Mouse (Mus musculus): ENCODE measurements at regions not wholly inside any gene's neighbourhood (a gene's known extent, or its start where the extent isn't known, plus 50 kb on each side); places are given as distances from the start of the nearest gene placed in this dataset.
"Not testable (repeated sequence)": the region's sequence is repeated elsewhere in the genome, so short reads cannot be mapped to it uniquely, and the experiment has no call there.

DNA sequence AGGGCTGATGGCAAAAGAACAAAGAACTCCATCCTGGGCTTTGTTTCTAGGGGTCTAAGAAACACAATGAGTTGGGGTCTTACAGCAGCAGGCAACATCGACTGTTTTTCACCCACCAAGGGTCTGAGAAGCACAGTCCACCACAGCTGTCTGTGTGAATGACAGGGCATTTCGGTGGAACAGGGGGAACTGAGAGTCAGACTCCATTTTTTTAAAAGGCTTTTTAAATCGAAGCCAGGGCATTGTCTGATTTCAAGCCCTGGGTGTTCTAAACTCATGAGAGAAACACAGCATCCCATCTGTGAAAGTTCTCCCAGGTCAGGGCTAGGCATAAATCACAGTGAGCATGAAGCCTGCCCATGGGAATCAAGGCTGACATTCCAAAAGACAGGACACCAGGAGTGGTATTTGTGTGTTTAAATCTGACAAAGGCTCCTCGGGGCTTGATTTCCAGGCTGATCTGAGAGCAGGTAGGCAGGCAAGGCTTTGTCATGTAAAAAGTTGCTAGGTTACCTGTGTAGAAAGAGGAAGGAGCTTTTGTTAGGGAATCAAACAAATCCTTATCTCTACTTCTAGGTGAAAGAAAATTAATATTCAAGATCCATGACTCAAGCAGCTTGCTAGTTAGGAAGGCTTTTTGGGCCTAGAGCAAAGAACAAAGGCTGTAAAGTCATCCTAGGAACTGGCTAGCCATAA, 184.8 kb upstream of the Gm10324 start:
- DNase-seq, result not testable (repeated sequence)

DNA sequence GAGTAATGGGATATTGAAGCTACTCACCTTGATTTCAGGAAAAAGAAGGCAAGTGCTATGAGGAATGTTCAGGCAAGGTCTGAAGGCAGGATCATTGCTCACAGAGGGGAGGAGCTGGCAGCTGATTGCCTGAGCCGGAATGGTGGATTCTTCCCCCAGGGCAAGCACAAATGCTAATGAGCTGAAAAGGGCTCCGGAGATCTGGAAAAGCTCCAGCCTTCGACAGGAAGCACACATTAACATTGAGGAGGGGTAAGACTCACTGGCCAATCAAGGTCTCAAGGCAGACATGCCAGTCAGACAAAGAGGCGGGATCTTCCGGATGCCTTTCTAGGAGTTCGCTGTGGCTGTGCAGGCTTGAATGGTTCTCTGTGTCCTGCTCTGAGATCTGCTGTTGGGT, 169.1 kb upstream of the Gm10324 start:
- not testable (repeated sequence) for DNase-seq

DNA sequence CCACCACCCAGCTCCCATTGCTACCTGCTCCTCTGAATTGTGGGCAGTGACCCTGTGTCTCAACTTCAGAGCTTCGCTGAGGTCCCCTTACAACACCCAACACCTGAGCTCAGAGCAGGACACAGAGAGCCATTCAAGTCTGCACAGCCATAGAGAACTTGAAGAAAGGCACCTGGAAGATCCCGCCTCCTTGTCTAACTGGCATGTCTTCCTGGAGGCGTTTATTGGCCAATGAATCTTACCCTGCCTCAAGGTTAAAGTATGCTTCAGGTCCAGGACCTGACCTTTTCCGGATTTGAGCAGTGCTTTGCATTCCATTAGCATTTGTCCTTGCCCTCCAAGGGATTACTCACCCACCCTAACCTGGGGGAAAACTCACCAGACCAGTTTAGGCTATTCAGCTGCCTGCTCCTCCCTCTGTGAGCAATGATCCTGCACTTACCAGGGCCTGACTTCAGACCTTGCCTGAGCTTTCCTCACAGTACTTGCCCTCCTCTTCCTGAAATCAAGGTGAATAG, 128.4 kb upstream of the Gm10324 start:
- DNase-seq, result not testable (repeated sequence)

DNA sequence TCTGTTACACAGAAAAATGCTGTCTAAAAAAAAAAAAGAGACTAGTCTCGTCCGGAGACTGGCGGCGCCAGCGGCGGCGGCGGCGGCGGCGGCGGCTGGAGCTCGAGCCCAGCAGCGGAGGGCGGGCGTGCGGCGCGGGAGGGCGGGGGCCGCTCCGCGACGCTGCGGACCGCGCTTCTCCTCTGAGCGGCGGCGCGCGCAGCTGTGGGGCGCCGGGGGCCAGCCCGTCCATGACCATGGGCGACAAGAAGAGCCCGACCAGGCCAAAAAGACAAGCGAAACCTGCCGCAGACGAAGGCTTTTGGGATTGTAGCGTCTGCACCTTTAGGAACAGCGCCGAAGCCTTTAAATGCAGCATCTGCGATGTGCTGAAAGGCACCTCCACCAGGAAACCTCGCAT, 111.8 kb upstream of the Gm10324 start:
- peak; percentile 2 to 5 for DNase-seq

DNA sequence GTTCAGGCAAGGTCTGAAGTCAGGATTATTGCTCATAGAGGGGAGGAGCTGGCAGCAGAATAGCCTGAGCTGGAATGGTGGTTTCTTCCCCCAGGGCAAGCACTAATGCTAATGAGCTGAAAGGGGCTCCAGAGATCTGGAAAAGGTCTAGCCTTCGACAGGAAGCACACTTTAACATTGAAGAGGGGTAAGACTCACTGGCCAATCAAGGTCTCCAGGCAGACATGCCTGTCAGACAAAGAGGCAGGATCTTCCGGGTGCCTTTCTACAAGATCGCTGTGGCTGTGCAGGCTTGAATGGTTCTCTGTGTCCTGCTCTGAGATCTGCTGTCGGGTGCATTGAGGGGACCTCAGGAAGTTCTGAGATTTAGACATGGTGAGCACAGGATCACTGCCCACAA, 87.4 kb upstream of the Gm10324 start:
- DNase-seq, result not testable (repeated sequence)

DNA sequence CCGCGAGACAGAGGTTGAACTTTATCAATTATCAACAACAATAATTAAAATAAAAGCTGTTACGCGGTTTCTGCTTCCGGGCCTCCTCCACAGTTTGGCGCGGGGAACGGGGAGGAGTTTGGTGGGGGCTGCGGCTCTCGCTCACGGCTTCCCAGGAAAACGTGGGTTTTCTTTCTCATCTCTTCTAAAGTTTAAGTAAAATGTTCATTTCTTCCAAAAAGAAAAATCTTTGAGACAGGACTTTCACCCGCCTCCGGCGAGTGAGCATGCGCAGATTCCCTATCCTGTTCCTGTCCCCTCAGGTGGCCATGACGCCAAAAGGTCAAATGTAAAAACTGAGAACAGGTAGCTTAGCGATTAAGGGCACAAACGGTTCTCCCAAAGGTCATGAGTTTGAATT, 56.7 kb upstream of the Gm10324 start:
- not testable (repeated sequence) for DNase-seq

DNA sequence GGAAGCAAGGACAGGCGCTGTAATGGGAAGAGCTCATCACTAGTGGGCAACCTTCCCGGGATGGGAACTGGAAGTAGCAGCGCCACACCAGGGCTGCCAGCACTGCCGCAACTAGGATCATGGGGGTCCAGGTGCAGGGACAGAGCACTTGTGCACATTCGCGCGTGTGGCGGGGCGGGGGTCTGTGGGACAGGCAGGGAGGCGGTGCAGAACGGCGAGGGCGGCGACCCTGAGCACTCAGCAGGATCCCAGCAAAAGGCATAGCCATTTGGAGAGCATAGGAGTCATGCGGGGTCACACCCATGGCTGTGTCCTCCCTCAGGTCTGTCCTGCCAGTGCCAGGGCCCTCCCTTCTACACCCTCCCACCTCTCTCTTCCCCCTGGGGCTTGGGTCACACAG, 56.0 kb upstream of the Gm10324 start:
- not testable (repeated sequence) for DNase-seq

Data from adrenal gland, postnatal 36 days (tissue).